Mouse (Mus musculus): ENCODE measurements around the gene Glyat.
A peak's percentile ranks its signal among the peaks of the same experiment; 100 is the strongest.

- peak; percentile 80 for TF ChIP-seq CTCF (IDR thresholded peaks at IDR 0.05; ENCODE audit: control insufficient read depth, insufficient read depth, insufficient read length)
- no peak for TF ChIP-seq MAX (IDR thresholded peaks at IDR 0.05)
Measured at GRCm38 (mm10) chr19:12591908-12592307, 41.2 kb upstream of the Glyat start.

Measured in C2C12 (cell line).